Comparison of ENCODE assay signal across 14 mouse cellular contexts in the genomic region with DNA sequence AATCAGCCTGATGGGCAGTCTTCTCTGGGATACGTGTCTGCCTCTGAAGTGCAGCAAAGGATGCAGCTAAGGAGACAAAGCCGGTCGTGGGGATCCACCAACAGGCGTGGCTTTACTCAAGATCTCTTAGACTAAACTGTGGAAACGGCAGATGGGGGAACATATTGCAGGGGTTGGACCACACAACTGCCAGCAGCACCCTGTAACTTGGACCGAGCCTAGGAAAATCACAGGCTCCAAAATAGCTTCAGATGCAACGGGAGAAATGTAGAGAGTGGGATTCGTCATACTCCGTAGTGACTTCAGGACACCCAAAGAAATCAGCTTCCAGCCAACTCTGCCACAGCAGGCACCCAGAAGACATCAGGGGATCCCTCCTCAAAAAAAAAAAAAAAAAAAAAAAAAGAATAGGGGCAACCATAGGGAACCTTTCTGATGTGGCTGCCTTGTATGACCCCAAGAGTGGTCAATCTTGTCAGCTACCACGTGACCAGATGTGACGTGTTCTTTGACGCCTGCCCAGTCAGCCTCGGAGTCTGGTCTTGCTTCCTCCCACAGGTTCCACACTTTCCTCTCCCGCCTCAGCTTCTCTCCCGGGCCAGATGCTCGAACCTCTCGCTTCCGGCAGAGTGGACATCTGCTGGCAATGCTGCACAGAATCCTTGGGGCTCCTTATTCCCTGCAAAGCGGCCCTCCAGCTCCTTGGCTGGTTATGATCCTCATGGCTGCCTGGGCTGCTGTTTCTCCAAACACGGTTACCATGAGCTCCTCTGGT. TPM values are rescaled to one million over a fixed set of nuclear protein-coding genes. Genes with fewer than 3 reads are reported as not detected.
DNase-seq lines count a peak whose midpoint lies in the region.
"Had no signal": no experiment of that assay in that cellular context is flagged by ENCODE, and none has a peak within 500 bp of the region (broad histone marks: within the 10 kb centered on the region; RNA-seq: fewer than 3 reads in every experiment).

No protein-coding gene starts in this region.

- peak; percentile 46 to 66 for DNase-seq in layer of hippocampus, adult 18-20 months (ENCODE audit: low spot score in 2 of 2)
- DNase-seq in layer of hippocampus, postnatal 10 days (ENCODE audit: low spot score in 2 of 2) = no peak
- peak; percentile 66 to 86 for DNase-seq in frontal cortex, postnatal 36 days (ENCODE audit: low spot score in 2 of 2)
- DNase-seq in left cerebral cortex, postnatal 10 days (ENCODE audit: extremely low spot score in 1 of 2, low spot score in 2 of 2) = peak; percentile 36 to 57
- peak; percentile 95 for DNase-seq in telencephalon, adult 2 months (ENCODE audit: low read depth, low spot score)
- DNase-seq in adipocyte (ENCODE audit: low spot score) = no peak
- DNase-seq in neural tube, embryonic 10.5 days (ENCODE audit: extremely low spot score, low spot score) = no peak
- DNase-seq: adrenal gland, postnatal 10 days; cerebellum, postnatal 14 days; gastrocnemius, adult 2 months; heart, adult 2 months; heart, postnatal 10 days; kidney, postnatal 14 days; lung, postnatal 10 days had no signal

- intact Hi-C loops in left cerebral cortex, postnatal 10 days (cut with DNase I) = no loop called here

RNA-seq across cellular contexts. Expression of gene Adrb1, which starts 24.4 kb away (rescaled TPM):
- 10 to 100 TPM; 20.5 to 23.9 TPM for total RNA-seq in layer of hippocampus, adult 18-20 months (2021)
- total RNA-seq in layer of hippocampus, postnatal 10 days (2021) = 10 to 100 TPM; 12.1 to 12.8 TPM
- 10 to 100 TPM; 23.4 to 26.9 TPM for total RNA-seq in left cerebral cortex, postnatal 10 days (2021)

Comparison
In these comparisons a context has a peak if more than half of its experiments do, and no peak if none do; other contexts are left out.
1. DNase-seq: peak in layer of hippocampus, adult 18-20 months (2 of 2), frontal cortex, postnatal 36 days (2 of 2), left cerebral cortex, postnatal 10 days (2 of 2) and telencephalon, adult 2 months (single experiment); none in layer of hippocampus, postnatal 10 days (0 of 2), adipocyte (single experiment) and neural tube, embryonic 10.5 days (single experiment).